Mouse (Mus musculus) embryonic facial prominence, embryonic 12.5 days (tissue): Measurements from ENCODE around the gene Tmem120a. TPM values are rescaled to one million over a fixed set of nuclear protein-coding genes. Genes with fewer than 3 reads are reported as not detected.

Experiments
- ATAC-seq: fragments of 200-750 bp; cut with Nextera tagmentation; 2 replicates; pipeline ENCODE4 v1.8.0; 2017; ENCODE audit not compliant: insufficient number of reproducible peaks, insufficient read depth, low FRiP score, low TSS enrichment
- H3K27ac ChIP-seq: fragments of 300-500 bp; sonication (generic); 2 replicates; pipeline ENCODE4 v1.5.1; 2016; ENCODE audit warnings: mild to moderate bottlenecking
- H3K27me3 ChIP-seq: fragments of 300-500 bp; sonication (generic); 2 replicates; pipeline ENCODE4 v1.6.1; 2016; ENCODE audit warnings: mild to moderate bottlenecking, moderate library complexity
- H3K36me3 ChIP-seq: fragments of 300-500 bp; sonication (generic); 2 replicates; pipeline ENCODE4 v1.6.1; 2016; ENCODE audit warnings: mild to moderate bottlenecking
- H3K4me1 ChIP-seq: fragments of 300-500 bp; sonication (generic); 2 replicates; pipeline ENCODE4 v1.6.1; 2016
- H3K4me2 ChIP-seq: fragments of 300-500 bp; sonication (generic); replicated peaks from 2 replicates; pipeline ENCODE4 v1.6.1; 2016; ENCODE audit warnings: mild to moderate bottlenecking, moderate library complexity
- H3K4me3 ChIP-seq: fragments of 300-500 bp; sonication (generic); 2 replicates; pipeline ENCODE4 v1.5.1; 2016; ENCODE audit warnings: mild to moderate bottlenecking
- H3K9ac ChIP-seq: fragments of 300-500 bp; sonication (generic); 2 replicates; pipeline ENCODE4 v1.6.1; 2016; ENCODE audit warnings: mild to moderate bottlenecking, moderate library complexity
- H3K9me3 ChIP-seq: fragments of 300-500 bp; sonication (generic); 2 replicates; pipeline ENCODE4 v1.6.1; 2016; ENCODE audit warnings: mild to moderate bottlenecking, moderate library complexity
- WGBS: fragments of 180-500 bp; shearing (Covaris S2); methylation state at CpG from one replicate; pipeline ENCODE4 v1.1.7; 2016; 5-methylcytosine and 5-hydroxymethylcytosine counted together
- polyA plus RNA-seq: library from polyadenylated mRNA; unstranded; fragments of >200 nt; fragmentation: Nextera tagmentation; extraction: Ambion mirVana; gene quantifications from 2 replicates; pipeline ENCODE4 v1.2.1, GENCODE M21; 2016

The Tmem120a gene
- polyA plus RNA-seq, 1 experiment from 2014 or later = 53.1 TPM

DNA sequence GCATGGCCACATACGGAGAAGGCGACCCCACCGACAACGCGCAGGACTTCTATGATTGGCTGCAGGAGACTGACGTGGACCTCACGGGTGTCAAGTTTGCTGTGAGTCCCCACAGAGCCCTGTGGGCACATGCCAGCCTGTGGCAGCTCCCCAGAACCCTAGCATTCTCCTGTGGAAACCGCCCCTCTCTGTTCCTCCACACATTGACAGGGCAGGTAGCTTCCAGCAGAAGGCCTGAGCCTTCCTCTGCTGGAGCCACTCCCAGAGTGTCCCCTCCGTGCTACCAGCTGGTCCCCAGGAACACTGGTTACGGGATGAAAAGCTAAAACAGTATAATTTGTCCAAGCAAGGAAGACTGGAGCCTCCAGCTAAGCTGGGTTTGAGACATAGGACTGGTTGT, 14.0 kb downstream of the Tmem120a start:
- Histone ChIP-seq H3K4me2 (no peak overlapping the region), H3K27me3 (no peaks in the 10 kb centered on the region), H3K27ac (no peak overlapping the region), H3K9ac (no peak overlapping the region), H3K4me1 (peaks cover 22% of the 10 kb centered on the region), H3K9me3 (no peaks in the 10 kb centered on the region), H3K4me3 (no peak overlapping the region), H3K36me3 (peaks cover 70% of the 10 kb centered on the region)
- no peak for ATAC-seq
- WGBS = 93% methylated on average over 10 of the region's 10 CpGs

GRCm38 (mm10) chr5:135729351-135729750, 14.9 kb downstream of the Tmem120a start:
- no peak for ATAC-seq
- 92% methylated on average over 13 of the region's 13 CpGs for WGBS
- Histone ChIP-seq H3K9ac (no peak overlapping the region), H3K4me3 (no peak overlapping the region), H3K27ac (no peak overlapping the region), H3K4me1 (peaks cover 32% of the 10 kb centered on the region), H3K27me3 (no peaks in the 10 kb centered on the region), H3K9me3 (no peaks in the 10 kb centered on the region), H3K4me2 (no peak overlapping the region), H3K36me3 (peaks cover 61% of the 10 kb centered on the region)

GRCm38 (mm10) chr5:135728361-135728760, 15.9 kb downstream of the Tmem120a start:
- ATAC-seq = no peak
- WGBS = 90% methylated on average over 13 of the region's 13 CpGs
- Histone ChIP-seq H3K9ac (no peak overlapping the region), H3K27me3 (no peaks in the 10 kb centered on the region), H3K9me3 (no peaks in the 10 kb centered on the region), H3K36me3 (peaks cover 51% of the 10 kb centered on the region), H3K4me3 (no peak overlapping the region), H3K27ac (no peak overlapping the region), H3K4me1 (peaks cover 37% of the 10 kb centered on the region), H3K4me2 (no peak overlapping the region)

GRCm38 (mm10) chr5:135727871-135728270, 16.4 kb downstream of the Tmem120a start:
- Histone ChIP-seq H3K9ac (no peak overlapping the region), H3K4me1 (peaks cover 40% of the 10 kb centered on the region), H3K27ac (no peak overlapping the region), H3K36me3 (peaks cover 46% of the 10 kb centered on the region), H3K27me3 (no peaks in the 10 kb centered on the region), H3K4me3 (no peak overlapping the region), H3K4me2 (no peak overlapping the region), H3K9me3 (no peaks in the 10 kb centered on the region)
- WGBS = 89% methylated on average over 9 of the region's 9 CpGs
- ATAC-seq = no peak

- H3K9me3 ChIP-seq = no peaks in the 10 kb centered on the region
- no peak overlapping the region for H3K9ac ChIP-seq
- H3K4me3 ChIP-seq = no peak overlapping the region
- peak overlapping the region; percentile 93 for H3K27ac ChIP-seq
- H3K4me1 ChIP-seq = peaks cover 40% of the 10 kb centered on the region
- peak overlapping the region; percentile 47 for H3K4me2 ChIP-seq
- H3K36me3 ChIP-seq = peaks cover 35% of the 10 kb centered on the region
- 76% methylated on average over 2 of the region's 2 CpGs for WGBS
- no peak for ATAC-seq
- H3K27me3 ChIP-seq = no peaks in the 10 kb centered on the region
Measured at GRCm38 (mm10) chr5:135726641-135727346, 17.5 kb downstream of the Tmem120a start.

- WGBS = 29% methylated on average over 6 of the region's 6 CpGs
- H3K4me1 ChIP-seq = peaks cover 40% of the 10 kb centered on the region
- peak overlapping the region; percentile 47 for H3K4me2 ChIP-seq
- no peaks in the 10 kb centered on the region for H3K9me3 ChIP-seq
- peaks cover 27% of the 10 kb centered on the region for H3K36me3 ChIP-seq
- H3K27ac ChIP-seq = peak overlapping the region; percentile 93
- peak overlapping the region; percentile 22 for H3K4me3 ChIP-seq
- no peaks in the 10 kb centered on the region for H3K27me3 ChIP-seq
- no peak for ATAC-seq
- H3K9ac ChIP-seq = peak overlapping the region; percentile 44
Measured at GRCm38 (mm10) chr5:135725991-135726390, 18.3 kb downstream of the Tmem120a start.

- WGBS = 3% methylated on average over 8 of the region's 8 CpGs
Measured at GRCm38 (mm10) chr5:135725391-135725841, 18.8 kb downstream of the Tmem120a start.

GRCm38 (mm10) chr5:135724536-135725322, 19.5 kb downstream of the Tmem120a start:
- H3K9me3 ChIP-seq = no peaks in the 10 kb centered on the region
- peaks cover 40% of the 10 kb centered on the region for H3K4me1 ChIP-seq
- WGBS = 7% methylated on average over 9 of the region's 9 CpGs

More at GRCm38 (mm10) chr5:135725391-135725841, 18.8 kb downstream of the Tmem120a start:
- Histone ChIP-seq H3K27me3 (no peaks in the 10 kb centered on the region), H3K4me1 (peaks cover 40% of the 10 kb centered on the region), H3K9me3 (no peaks in the 10 kb centered on the region), H3K4me2 (peak overlapping the region; percentile 47), H3K27ac (peak overlapping the region; percentile 93), H3K9ac (peak overlapping the region; percentile 44), H3K4me3 (peak overlapping the region; percentile 22), H3K36me3 (peaks cover 24% of the 10 kb centered on the region)
- peak; percentile 82 for ATAC-seq

GRCm38 (mm10) chr5:135723165-135723751, 21.0 kb downstream of the Tmem120a start:
- no peak for ATAC-seq
- no peak overlapping the region for H3K9ac ChIP-seq
- 68% methylated on average over 3 of the region's 3 CpGs for WGBS
- peaks cover 40% of the 10 kb centered on the region for H3K4me1 ChIP-seq
- no peaks in the 10 kb centered on the region for H3K27me3 ChIP-seq
- H3K9me3 ChIP-seq = no peaks in the 10 kb centered on the region
- no peak overlapping the region for H3K4me3 ChIP-seq
- H3K36me3 ChIP-seq = peaks cover 17% of the 10 kb centered on the region; the same call in 1 of the 2 replicates
- H3K27ac ChIP-seq = peak overlapping the region; percentile 46; the same call in 1 of the 2 replicates
- H3K4me2 ChIP-seq = no peak overlapping the region

More at GRCm38 (mm10) chr5:135724536-135725322, 19.5 kb downstream of the Tmem120a start:
- Histone ChIP-seq H3K9ac (peak overlapping the region; percentile 44; the same call in 1 of the 2 replicates), H3K36me3 (peaks cover 18% of the 10 kb centered on the region), H3K27me3 (no peaks in the 10 kb centered on the region), H3K4me2 (peak overlapping the region; percentile 47), H3K27ac (peak overlapping the region; percentile 93), H3K4me3 (no peak overlapping the region)
- ATAC-seq = peak; percentile 75

GRCm38 (mm10) chr5:135722121-135722520, 22.1 kb downstream of the Tmem120a start:
- no peak overlapping the region for H3K4me2 ChIP-seq
- H3K4me1 ChIP-seq = peaks cover 36% of the 10 kb centered on the region
- no peaks in the 10 kb centered on the region for H3K27me3 ChIP-seq
- 85% methylated on average over 11 of the region's 11 CpGs for WGBS
- H3K27ac ChIP-seq = no peak overlapping the region
- peaks cover 22% of the 10 kb centered on the region for H3K36me3 ChIP-seq
- H3K9me3 ChIP-seq = no peaks in the 10 kb centered on the region
- H3K9ac ChIP-seq = no peak overlapping the region
- no peak overlapping the region for H3K4me3 ChIP-seq
- no peak for ATAC-seq

DNA sequence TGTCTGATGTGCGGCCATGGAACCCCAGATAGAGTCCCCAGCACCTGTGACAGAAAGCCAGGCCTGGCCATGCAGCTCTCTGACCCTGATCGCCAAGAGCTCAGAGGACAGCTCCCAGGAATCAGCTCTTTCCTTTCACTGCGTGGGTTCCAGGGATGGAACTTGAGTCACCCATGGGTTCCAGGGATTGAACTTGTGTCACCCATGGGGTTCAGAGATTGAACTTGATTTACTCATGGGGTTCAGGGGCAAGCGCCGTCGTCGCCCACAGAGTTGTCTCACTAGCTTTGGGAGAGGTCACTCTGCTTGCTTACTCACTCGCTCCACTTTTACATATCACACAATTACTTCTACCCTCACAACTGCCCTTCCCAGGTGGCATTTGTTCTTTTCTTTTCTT, 23.2 kb downstream of the Tmem120a start:
- no peak overlapping the region for H3K4me3 ChIP-seq
- ATAC-seq = no peak
- H3K27me3 ChIP-seq = no peaks in the 10 kb centered on the region
- H3K9me3 ChIP-seq = no peaks in the 10 kb centered on the region
- H3K27ac ChIP-seq = no peak overlapping the region
- H3K9ac ChIP-seq = no peak overlapping the region
- 89% methylated on average over 8 of the region's 8 CpGs for WGBS
- H3K4me2 ChIP-seq = no peak overlapping the region
- peaks cover 25% of the 10 kb centered on the region for H3K4me1 ChIP-seq
- H3K36me3 ChIP-seq = peaks cover 32% of the 10 kb centered on the region
